Mouse (Mus musculus) liver, embryonic 13.5 days (tissue): ENCODE data around the gene Adamtsl2. TPM values are rescaled to one million over a fixed set of nuclear protein-coding genes. Genes with fewer than 3 reads are reported as not detected.

ENCODE experiments used
- ATAC-seq: fragments of 200-750 bp; cut with Nextera tagmentation; 2 replicates; pipeline ENCODE4 v1.8.0; 2017; ENCODE audit warnings: low read depth, mild to moderate bottlenecking, moderate number of reproducible peaks, moderate library complexity
- DNase-seq: peaks from one replicate; pipeline ENCODE4 v3.0.0; 2022
- H3K27ac ChIP-seq: fragments of 300-500 bp; sonication (generic); 2 replicates; pipeline ENCODE4 v1.5.1; 2015; ENCODE audit warnings: moderate library complexity, mild to moderate bottlenecking, inconsistent platforms
- H3K27me3 ChIP-seq: fragments of 300-500 bp; sonication (generic); 2 replicates; pipeline ENCODE4 v1.6.1; 2015; ENCODE audit warnings: mild to moderate bottlenecking, inconsistent platforms
- H3K36me3 ChIP-seq: fragments of 300-500 bp; sonication (generic); 2 replicates; pipeline ENCODE4 v1.6.1; 2015; ENCODE audit warnings: mild to moderate bottlenecking, inconsistent platforms
- H3K4me1 ChIP-seq: fragments of 300-500 bp; sonication (generic); replicated peaks from 2 replicates; pipeline ENCODE4 v1.6.1; 2015; ENCODE audit warnings: inconsistent platforms
- H3K4me2 ChIP-seq: fragments of 300-500 bp; sonication (generic); 2 replicates; pipeline ENCODE4 v1.6.1; 2015; ENCODE audit warnings: inconsistent platforms, mild to moderate bottlenecking, moderate library complexity
- H3K4me3 ChIP-seq: fragments of 300-500 bp; sonication (generic); replicated peaks from 2 replicates; pipeline ENCODE4 v1.5.1; 2015; ENCODE audit warnings: mild to moderate bottlenecking, inconsistent platforms
- H3K9ac ChIP-seq: fragments of 300-500 bp; sonication (generic); 2 replicates; pipeline ENCODE4 v1.6.1; 2015; ENCODE audit warnings: mild to moderate bottlenecking, inconsistent platforms
- H3K9me3 ChIP-seq: fragments of 300-500 bp; sonication (generic); replicated peaks from 2 replicates; pipeline ENCODE4 v1.6.1; 2016; ENCODE audit warnings: inconsistent platforms
- WGBS: fragments of 180-500 bp; shearing (Covaris S2); methylation state at CpG from one replicate; pipeline ENCODE4 v1.1.7; 2015; ENCODE audit not compliant: insufficient replicate concordance; 5-methylcytosine and 5-hydroxymethylcytosine counted together
- polyA plus RNA-seq: library from polyadenylated mRNA; unstranded; fragments of >200 nt; fragmentation: Nextera tagmentation; extraction: Ambion mirVana; gene quantifications from 2 replicates; pipeline ENCODE4 v1.2.1, GENCODE M21; 2015

The Adamtsl2 gene
- polyA plus RNA-seq, 1 experiment from 2014 or later: 0.65 TPM

GRCm38 (mm10) chr2:27049408-27049807 is 29.8 kb upstream of the Adamtsl2 start:
- H3K4me1 ChIP-seq: peaks cover 3% of the 10 kb centered on the region; the same call in 1 of the 2 replicates
- H3K4me2 ChIP-seq: no peak overlapping the region
- no peaks in the 10 kb centered on the region for H3K27me3 ChIP-seq
- DNase-seq (no peak), ATAC-seq (no peak)
- H3K9me3 ChIP-seq: no peaks in the 10 kb centered on the region
- 55% methylated on average over 6 of the region's 6 CpGs for WGBS
- peak overlapping the region; percentile 6; the same call in 1 of the 2 replicates for H3K27ac ChIP-seq
- no peak overlapping the region for H3K9ac ChIP-seq
- H3K36me3 ChIP-seq: no peaks in the 10 kb centered on the region
- no peak overlapping the region for H3K4me3 ChIP-seq

DNA sequence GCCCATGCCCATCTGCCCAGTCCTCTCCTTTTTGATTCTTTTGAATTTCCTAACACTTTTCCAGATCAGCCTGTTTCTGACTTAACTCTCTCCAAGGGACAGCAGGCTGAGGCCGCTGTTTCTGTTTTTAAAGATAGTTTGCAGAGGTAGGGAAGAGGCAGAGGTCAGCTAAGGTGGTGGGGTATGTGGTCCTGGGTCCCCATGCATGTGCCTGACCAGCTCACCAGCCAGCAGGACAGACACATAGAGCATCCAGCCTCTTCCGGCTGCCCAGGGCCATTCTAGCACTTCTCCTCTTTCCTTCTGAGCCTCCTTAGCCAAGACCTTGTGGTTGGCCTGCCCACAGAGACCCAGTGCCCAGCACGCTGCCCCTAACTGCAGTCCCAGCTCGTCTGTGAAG is 20.9 kb upstream of the Adamtsl2 start:
- no peaks in the 10 kb centered on the region for H3K9me3 ChIP-seq
- no peak overlapping the region for H3K27ac ChIP-seq
- no peak overlapping the region for H3K4me2 ChIP-seq
- no peak for DNase-seq
- WGBS: 33% methylated on average over 4 of the region's 4 CpGs
- H3K4me1 ChIP-seq: peaks cover 6% of the 10 kb centered on the region; the same call in 1 of the 2 replicates
- H3K27me3 ChIP-seq: no peaks in the 10 kb centered on the region
- no peak overlapping the region for H3K4me3 ChIP-seq
- H3K36me3 ChIP-seq: no peaks in the 10 kb centered on the region
- ATAC-seq: no peak
- no peak overlapping the region for H3K9ac ChIP-seq

DNA sequence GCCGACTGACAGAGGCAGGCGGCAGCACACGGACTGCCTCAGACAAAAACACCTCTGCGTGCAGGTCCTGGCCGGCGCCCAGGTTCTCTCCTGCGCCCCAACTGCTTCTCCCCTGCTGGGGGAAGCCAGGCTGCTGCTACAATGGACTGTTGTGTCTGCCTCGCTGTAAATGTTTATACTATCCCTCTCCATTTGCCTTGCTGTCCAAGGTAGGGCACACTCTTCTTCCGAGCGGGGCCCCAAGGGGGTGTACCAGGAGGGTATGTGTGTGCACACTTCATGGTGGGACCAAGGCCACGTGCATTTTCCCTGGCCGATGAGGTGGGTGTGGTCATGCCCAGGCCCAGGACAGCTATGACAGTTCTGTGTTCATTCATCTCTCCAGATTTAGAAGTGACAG is 20.4 kb upstream of the Adamtsl2 start:
- Histone ChIP-seq H3K4me3 (no peak overlapping the region), H3K27me3 (no peaks in the 10 kb centered on the region), H3K27ac (no peak overlapping the region), H3K4me1 (peaks cover 6% of the 10 kb centered on the region; the same call in 1 of the 2 replicates), H3K4me2 (no peak overlapping the region), H3K9ac (no peak overlapping the region), H3K36me3 (no peaks in the 10 kb centered on the region), H3K9me3 (no peaks in the 10 kb centered on the region)
- 42% methylated on average over 12 of the region's 12 CpGs for WGBS
- DNase-seq (no peak), ATAC-seq (no peak)

- no peak for ATAC-seq
- DNase-seq: no peak
- H3K4me3 ChIP-seq: no peak overlapping the region
- no peaks in the 10 kb centered on the region for H3K27me3 ChIP-seq
- H3K36me3 ChIP-seq: no peaks in the 10 kb centered on the region
- WGBS: 81% methylated on average over 9 of the region's 9 CpGs
- H3K27ac ChIP-seq: no peak overlapping the region
- no peaks in the 10 kb centered on the region for H3K9me3 ChIP-seq
- H3K4me1 ChIP-seq: peaks cover 6% of the 10 kb centered on the region; the same call in 1 of the 2 replicates
- H3K9ac ChIP-seq: no peak overlapping the region
- H3K4me2 ChIP-seq: no peak overlapping the region
These were observed 20.0 kb upstream of the Adamtsl2 start for GRCm38 (mm10) chr2:27059187-27059586.

DNA sequence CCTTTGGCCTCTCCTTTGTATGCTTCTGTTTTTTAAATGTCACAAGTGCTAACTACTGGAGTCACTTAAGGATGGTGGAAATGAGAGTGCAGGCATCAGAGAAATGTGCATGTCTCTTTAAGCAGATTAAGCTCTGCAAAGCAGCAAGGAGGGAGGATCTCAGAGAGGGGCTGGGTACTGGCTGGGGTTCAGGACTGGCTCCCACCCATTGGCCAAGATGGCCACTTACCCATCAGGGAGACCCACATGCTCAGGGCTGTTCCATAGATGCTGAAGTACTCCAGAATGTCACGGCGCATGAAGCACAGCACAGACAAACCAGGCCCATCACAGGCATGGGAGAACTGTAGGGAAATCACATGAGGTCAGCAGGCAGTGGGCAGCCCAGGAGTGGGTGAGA is 12.1 kb upstream of the Adamtsl2 start:
- no peak overlapping the region for H3K4me3 ChIP-seq
- WGBS: 81% methylated on average over 2 of the region's 2 CpGs
- H3K4me1 ChIP-seq: peaks cover 2% of the 10 kb centered on the region; the same call in 1 of the 2 replicates
- H3K27ac ChIP-seq: no peak overlapping the region
- no peaks in the 10 kb centered on the region for H3K27me3 ChIP-seq
- H3K36me3 ChIP-seq: no peaks in the 10 kb centered on the region
- no peaks in the 10 kb centered on the region for H3K9me3 ChIP-seq
- H3K9ac ChIP-seq: no peak overlapping the region
- no peak for ATAC-seq
- no peak for DNase-seq
- no peak overlapping the region for H3K4me2 ChIP-seq

- WGBS: 41% methylated on average over 2 of the region's 2 CpGs
These were observed 11.2 kb upstream of the Adamtsl2 start for GRCm38 (mm10) chr2:27067996-27068395.

DNA sequence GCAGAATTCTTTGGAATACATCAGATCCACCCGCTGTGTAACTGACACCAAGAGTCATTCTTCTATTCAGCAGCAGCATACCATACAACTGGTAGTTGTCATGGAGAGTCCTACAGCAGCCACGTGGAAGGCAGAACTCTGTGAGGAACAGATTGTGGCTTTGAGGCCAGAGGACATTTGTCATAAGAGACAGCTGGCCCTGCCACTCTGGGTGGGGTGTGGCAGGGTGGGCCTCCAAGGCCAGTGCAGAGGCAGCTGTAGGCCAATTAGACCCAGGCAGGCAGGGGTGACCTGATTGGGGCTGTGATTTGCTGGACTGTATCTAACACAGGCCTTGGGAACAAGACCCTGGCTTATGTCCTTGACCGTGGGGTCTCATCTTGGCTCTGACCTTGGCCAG is 9.5 kb upstream of the Adamtsl2 start:
- no peaks in the 10 kb centered on the region for H3K9me3 ChIP-seq
- H3K9ac ChIP-seq: no peak overlapping the region
- ATAC-seq: no peak
- 43% methylated on average over 3 of the region's 3 CpGs for WGBS
- H3K36me3 ChIP-seq: no peaks in the 10 kb centered on the region
- H3K27ac ChIP-seq: no peak overlapping the region
- no peaks in the 10 kb centered on the region for H3K27me3 ChIP-seq
- DNase-seq: no peak
- H3K4me2 ChIP-seq: no peak overlapping the region
- H3K4me3 ChIP-seq: no peak overlapping the region
- H3K4me1 ChIP-seq: no peaks in the 10 kb centered on the region

More at GRCm38 (mm10) chr2:27067996-27068395, 11.2 kb upstream of the Adamtsl2 start:
- DNase-seq (no peak), ATAC-seq (no peak)
- no peak overlapping the region for H3K4me3 ChIP-seq
- H3K27me3 ChIP-seq: no peaks in the 10 kb centered on the region
- no peaks in the 10 kb centered on the region for H3K36me3 ChIP-seq
- no peak overlapping the region for H3K9ac ChIP-seq
- no peak overlapping the region for H3K27ac ChIP-seq
- no peaks in the 10 kb centered on the region for H3K9me3 ChIP-seq
- no peaks in the 10 kb centered on the region for H3K4me1 ChIP-seq
- no peak overlapping the region for H3K4me2 ChIP-seq

DNA sequence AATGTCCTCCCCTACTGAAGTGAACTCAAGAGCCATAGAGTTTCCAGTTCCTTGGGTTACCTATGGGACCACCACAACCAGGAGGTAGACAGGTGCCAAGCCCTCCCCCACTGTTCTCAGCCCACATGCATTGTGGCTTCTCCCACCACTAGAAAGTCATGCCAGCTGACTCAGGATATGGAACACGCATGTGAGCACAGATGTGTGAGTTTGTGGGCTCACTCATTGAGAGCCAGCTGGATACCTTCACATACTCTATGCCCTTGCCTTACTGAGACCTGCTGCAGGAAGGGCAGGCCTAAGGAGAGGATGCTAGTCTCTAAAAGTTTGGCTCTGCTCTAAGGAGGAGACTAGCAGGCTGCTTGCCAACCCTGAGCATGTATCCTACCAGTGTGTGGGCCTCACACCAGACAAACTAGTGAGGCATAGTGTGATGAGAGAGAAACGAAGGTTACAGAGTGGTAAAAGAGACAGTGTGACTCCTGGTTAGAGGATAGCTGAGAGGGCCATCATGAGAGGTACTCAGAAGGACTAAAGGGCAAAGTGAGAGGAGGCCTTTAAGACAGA is 8.8 kb upstream of the Adamtsl2 start:
- ATAC-seq: no peak
- WGBS: 50% methylated on average over 2 of the region's 2 CpGs
- H3K9me3 ChIP-seq: no peaks in the 10 kb centered on the region

DNA sequence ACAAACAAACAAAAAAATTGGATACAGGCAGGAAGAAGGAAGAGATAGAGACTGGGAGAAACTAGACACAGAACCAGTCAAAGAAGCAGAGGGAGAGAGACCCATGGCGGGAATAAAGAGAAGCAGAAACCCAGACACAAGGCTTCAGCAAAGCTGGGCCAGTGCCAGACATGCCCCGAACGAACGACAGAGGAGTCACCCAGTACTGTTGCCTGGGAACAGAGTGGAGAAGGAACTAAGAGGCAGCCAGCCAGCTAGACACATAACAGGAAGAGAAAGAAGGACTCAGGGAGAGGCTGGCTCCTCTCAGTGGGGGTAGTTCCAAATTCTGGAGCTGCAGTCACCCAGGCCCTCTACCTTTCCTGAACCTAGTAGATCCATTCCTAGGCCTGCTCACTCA is 8.0 kb upstream of the Adamtsl2 start:
- no peak overlapping the region for H3K4me2 ChIP-seq
- no peak for DNase-seq
- no peak overlapping the region for H3K27ac ChIP-seq
- H3K4me3 ChIP-seq: no peak overlapping the region
- H3K4me1 ChIP-seq: no peaks in the 10 kb centered on the region
- WGBS: 21% methylated on average over 4 of the region's 4 CpGs
- no peaks in the 10 kb centered on the region for H3K27me3 ChIP-seq
- H3K9ac ChIP-seq: no peak overlapping the region
- H3K9me3 ChIP-seq: no peaks in the 10 kb centered on the region
- ATAC-seq: no peak
- H3K36me3 ChIP-seq: no peaks in the 10 kb centered on the region

More for the DNA sequence above, 8.8 kb upstream of the Adamtsl2 start:
- no peak for DNase-seq
- no peak overlapping the region for H3K4me2 ChIP-seq
- H3K27me3 ChIP-seq: no peaks in the 10 kb centered on the region
- no peak overlapping the region for H3K9ac ChIP-seq
- no peak overlapping the region for H3K4me3 ChIP-seq
- no peak overlapping the region for H3K27ac ChIP-seq
- no peaks in the 10 kb centered on the region for H3K36me3 ChIP-seq
- no peaks in the 10 kb centered on the region for H3K4me1 ChIP-seq

DNA sequence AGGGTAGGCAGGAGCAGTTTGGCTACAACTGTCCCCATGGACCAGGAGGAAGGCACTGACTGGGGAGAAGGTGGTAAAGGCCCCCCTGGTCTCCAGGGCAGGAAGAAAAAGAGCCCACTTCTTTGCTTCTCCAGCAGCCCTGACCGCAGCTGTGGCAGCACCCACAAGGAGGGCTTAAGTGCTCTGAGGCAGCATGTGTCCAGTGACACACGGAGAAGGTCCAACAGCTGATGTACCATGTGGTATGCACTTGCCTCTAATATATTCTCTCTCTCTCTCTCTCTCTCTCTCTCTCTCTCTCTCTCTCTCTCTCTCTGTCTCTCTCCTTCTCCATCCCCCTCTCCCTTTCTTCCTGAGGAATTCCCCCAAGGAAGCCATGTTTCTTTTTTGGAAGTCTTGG is 7.2 kb upstream of the Adamtsl2 start, which contains the start of gene Mymk:
Gene Mymk (minus strand): TSS at position 202 of the 400 bp plus-strand sequence.
- 73% methylated on average over 2 of the region's 2 CpGs for WGBS
- Histone ChIP-seq H3K4me2 (no peak within 1 kb of the TSS), H3K27me3 (no peaks in the 10 kb centered on the region; the same call in 1 of the 2 replicates), H3K9me3 (no peaks in the 10 kb centered on the region), H3K4me3 (no peak within 1 kb of the TSS), H3K36me3 (no peaks in the 10 kb centered on the region), H3K4me1 (no peaks in the 10 kb centered on the region), H3K9ac (no peak within 1 kb of the TSS), H3K27ac (no peak within 1 kb of the TSS)
- ATAC-seq: no peak
- DNase-seq: no peak

GRCm38 (mm10) chr2:27073407-27073806 is 5.8 kb upstream of the Adamtsl2 start:
- DNase-seq (no peak), ATAC-seq (no peak)
- no peaks in the 10 kb centered on the region for H3K4me1 ChIP-seq
- no peak overlapping the region for H3K9ac ChIP-seq
- 39% methylated on average over 4 of the region's 4 CpGs for WGBS
- no peak overlapping the region for H3K4me3 ChIP-seq
- peaks cover 10% of the 10 kb centered on the region for H3K27me3 ChIP-seq
- H3K4me2 ChIP-seq: no peak overlapping the region
- H3K36me3 ChIP-seq: no peaks in the 10 kb centered on the region
- H3K9me3 ChIP-seq: no peaks in the 10 kb centered on the region
- H3K27ac ChIP-seq: no peak overlapping the region

GRCm38 (mm10) chr2:27074804-27075203 is 4.4 kb upstream of the Adamtsl2 start:
- H3K27ac ChIP-seq: no peak overlapping the region
- H3K9ac ChIP-seq: no peak overlapping the region
- DNase-seq (no peak), ATAC-seq (no peak)
- H3K36me3 ChIP-seq: no peaks in the 10 kb centered on the region
- H3K4me1 ChIP-seq: peaks cover 10% of the 10 kb centered on the region
- no peak overlapping the region for H3K4me2 ChIP-seq
- H3K4me3 ChIP-seq: no peak overlapping the region
- H3K9me3 ChIP-seq: no peaks in the 10 kb centered on the region
- 67% methylated on average over 4 of the region's 4 CpGs for WGBS
- H3K27me3 ChIP-seq: peaks cover 23% of the 10 kb centered on the region
